Mouse (Mus musculus) monocyte, adult 2 months (primary cell): ENCODE measurements around the gene Snrpc.
"Not testable (repeated sequence)": the region's sequence is repeated elsewhere in the genome, so short reads cannot be mapped to it uniquely, and the experiment has no call there.

Source experiments
- DNase-seq, 2 experiments: peaks; one replicate each; pipeline ENCODE4 v3.0.0; 2022; ENCODE audit warnings: low spot score in 2 of 2, low read depth in 1 of 2

Snrpc gene

DNA sequence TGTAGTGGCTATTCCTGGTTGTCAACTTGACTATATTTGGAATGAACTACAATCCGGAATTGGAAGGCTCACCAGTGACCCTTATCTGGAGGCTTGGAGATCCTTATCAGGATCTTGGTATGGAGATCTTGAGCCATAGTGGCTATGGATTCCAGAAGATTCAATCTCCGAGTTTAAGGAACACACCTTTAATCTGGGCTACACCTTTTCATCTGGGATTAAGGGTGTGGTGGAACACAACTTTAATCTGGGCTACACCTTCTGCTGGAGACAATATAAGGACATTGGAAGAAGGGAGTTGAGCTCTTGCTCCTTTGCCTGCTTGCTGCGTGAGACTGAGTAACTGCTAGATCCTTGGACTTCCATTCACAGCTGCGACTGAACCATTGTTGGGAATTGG, at the start of gene Snrpc:
TSS of gene Snrpc (plus strand) at position 301 of the 400 bp plus-strand sequence.
- DNase-seq = not testable (repeated sequence)

- no peak for DNase-seq
These were observed 49.3 kb upstream of the Snrpc start for GRCm38 (mm10) chr17:27788456-27789172.

DNA sequence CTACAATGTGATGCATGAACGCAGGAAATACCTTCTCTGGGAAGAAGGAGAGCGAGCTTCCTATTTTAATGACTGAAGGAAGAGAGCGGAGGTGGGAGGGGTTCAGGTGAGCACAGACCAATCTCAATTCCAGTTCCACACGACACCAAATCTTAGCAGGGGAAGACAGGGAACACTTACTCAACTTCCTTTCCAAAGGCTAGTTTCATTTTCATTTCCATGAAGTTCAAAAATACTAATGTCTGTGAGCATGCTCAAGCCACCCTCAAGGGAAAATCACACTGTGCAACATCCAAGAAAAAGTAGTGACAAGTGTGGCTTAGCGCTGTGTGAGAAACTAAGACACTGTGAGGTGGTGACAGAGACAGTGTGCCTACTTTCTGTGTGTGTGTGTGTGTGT, 47.9 kb upstream of the Snrpc start:
- DNase-seq = no peak

DNA sequence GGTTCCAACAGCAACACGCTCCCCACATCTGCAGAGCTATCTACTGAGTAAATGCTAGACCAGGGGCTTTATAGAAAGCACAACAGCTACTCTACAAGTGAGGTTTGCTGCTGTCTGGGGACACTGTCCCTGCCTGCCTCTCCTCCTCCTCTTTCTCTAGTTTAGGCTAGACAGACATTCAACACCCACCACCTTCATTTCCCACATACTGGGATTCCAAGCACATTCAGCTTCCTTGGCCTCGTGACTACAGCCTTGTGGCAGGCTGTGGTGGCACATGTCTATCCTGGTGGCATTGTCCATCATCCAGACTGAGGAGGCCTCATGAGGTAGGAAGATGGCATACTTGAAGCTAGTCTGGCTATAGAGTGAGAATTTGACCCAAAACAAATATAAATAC, 47.0 kb upstream of the Snrpc start:
- no peak for DNase-seq

GRCm38 (mm10) chr17:27791556-27791955, 46.4 kb upstream of the Snrpc start:
- DNase-seq = no peak

GRCm38 (mm10) chr17:27792516-27792915, 45.4 kb upstream of the Snrpc start:
- no peak for DNase-seq

DNA sequence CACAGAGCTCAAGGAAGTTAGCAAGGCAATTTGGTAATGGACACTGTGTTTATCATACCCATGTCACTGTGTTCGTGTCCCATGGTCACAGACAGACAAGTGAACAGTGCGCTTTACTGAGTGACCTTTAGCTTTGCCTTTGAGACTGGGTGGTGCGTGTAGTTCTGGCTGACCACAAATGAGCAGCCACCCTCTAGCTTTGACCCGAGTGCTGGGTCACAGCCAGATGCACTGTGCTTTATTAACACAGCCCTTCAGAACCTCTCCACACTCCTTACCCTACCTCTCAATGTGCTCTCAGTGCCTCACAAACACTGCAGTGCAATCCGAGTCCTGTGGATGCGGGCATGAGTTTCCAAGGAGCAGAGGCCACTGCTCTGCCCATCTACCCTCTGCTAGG, 44.8 kb upstream of the Snrpc start:
- DNase-seq = no peak

- DNase-seq = no peak
These were observed 41.2 kb upstream of the Snrpc start for GRCm38 (mm10) chr17:27796780-27797179.

DNA sequence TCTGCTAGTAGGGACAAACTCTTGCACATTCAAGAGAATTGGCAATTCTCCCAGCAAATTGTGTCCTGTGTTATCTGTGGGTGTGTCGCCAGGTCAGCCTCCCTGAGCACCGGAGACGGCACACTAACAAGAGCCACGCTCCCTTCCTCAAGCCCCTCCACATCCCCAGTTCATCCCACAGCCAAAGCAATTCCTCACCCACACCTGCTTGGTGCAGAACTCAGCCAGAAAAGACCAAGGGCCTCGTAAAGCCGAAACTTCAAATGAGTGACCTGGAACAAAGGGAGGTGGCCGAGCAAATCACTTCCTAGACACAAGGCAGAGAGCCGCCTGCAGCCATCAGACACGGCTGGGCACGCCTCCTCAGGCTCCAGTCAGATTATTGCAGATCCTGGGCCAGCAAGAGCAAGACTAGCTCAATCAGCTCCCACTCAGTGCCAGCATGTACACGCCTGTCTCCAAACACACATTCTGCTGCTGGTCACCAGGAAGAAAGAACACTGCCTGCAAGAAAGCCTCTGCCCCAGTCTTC, 40.5 kb upstream of the Snrpc start:
- DNase-seq = no peak

- no peak for DNase-seq
These were observed 38.0 kb upstream of the Snrpc start for GRCm38 (mm10) chr17:27799771-27800584.

GRCm38 (mm10) chr17:27800710-27801648, 37.0 kb upstream of the Snrpc start:
- DNase-seq = no peak

GRCm38 (mm10) chr17:27803752-27804151, 34.2 kb upstream of the Snrpc start:
- no peak for DNase-seq

- DNase-seq = no peak
These were observed 33.7 kb upstream of the Snrpc start for GRCm38 (mm10) chr17:27804156-27804690.

GRCm38 (mm10) chr17:27804803-27805770, 32.9 kb upstream of the Snrpc start:
- no peak for DNase-seq

DNA sequence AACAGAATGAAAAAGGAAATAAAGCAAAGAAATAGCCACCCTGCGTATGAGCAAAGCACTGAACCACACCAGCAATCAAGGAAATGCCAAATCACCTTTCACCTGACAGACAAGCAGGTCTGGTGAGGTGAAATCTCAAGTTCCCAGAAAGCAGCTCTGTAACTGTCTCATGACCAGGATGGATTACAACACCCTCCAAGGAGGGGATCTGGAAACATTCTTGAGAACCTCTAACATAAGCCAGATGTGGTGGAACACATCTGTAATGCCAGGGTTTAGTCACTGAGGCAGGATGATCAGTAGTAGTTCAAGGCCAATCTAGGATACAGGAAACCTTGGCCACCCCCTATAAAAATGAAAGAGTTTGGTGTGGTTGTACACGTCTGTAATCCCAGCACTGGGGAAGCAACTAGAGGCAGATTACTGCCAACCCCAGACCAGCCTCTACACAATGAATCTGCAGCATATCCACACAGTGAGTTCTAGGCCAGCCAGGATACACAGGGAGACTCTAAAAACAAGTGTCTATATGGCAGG, 30.3 kb upstream of the Snrpc start:
- DNase-seq = no peak

- no peak for DNase-seq
These were observed 27.2 kb upstream of the Snrpc start for GRCm38 (mm10) chr17:27810569-27811331.

DNA sequence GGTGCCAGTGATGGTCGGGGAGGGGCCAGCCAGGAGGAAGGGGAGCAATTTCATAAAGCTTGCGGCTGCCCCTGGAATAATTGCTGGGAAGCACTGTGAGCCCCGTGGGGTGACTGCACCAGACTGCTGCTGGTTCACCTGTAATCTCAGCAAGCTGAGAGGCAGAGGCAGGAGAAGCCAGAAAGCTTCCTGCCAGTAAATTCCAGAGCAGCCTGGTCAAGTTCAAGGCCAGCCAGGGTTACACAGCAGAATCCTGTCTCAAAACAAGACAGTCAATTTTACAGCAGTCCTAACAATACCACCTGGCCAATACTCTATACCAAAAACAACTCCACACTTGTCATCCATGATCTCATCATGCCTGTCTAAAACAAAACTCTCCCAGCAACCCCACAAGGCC, 26.0 kb upstream of the Snrpc start:
- DNase-seq = no peak

DNA sequence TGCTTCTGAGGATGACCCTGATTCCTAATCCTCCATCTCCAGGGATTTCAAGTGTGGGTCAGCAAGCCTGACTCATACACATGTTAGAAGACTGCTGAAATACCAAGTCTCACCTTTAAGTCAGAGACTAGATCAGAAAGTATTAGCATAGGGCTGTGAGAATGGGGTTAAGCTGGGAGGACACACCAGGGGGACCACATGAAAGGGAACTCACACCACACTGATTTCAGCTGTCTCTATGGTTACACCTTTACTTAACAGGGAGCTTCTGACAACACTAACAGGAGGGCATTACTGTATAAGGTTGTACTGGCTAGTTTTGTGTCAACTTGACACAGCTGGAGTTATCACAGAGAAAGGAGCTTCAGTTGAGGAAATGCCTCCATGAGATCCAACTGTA, 23.3 kb upstream of the Snrpc start:
- no peak for DNase-seq

- DNase-seq = no peak
These were observed 18.9 kb upstream of the Snrpc start for GRCm38 (mm10) chr17:27819011-27819410.
